ENCODE assay signal across 8 mouse cellular contexts in genomic region chr10:77522021-77522731, GRCm38 (mm10). TPM values are rescaled to one million over a fixed set of nuclear protein-coding genes. Genes with fewer than 3 reads are reported as not detected.
DNase-seq lines count a peak whose midpoint lies in the region; ATAC-seq lines count a peak whose summit lies in the region.

No protein-coding gene starts in this region.

- 16% methylated on average over 17 of the region's 18 CpGs for WGBS in forebrain, embryonic 16.5 days
- 10% methylated on average over 18 of the region's 18 CpGs for WGBS in liver, embryonic 12.5 days (ENCODE audit: insufficient replicate concordance)

- ATAC-seq in forebrain, embryonic 16.5 days = peak; percentile 26; the same call in 1 of the 2 replicates
- peak; percentile 27; the same call in 1 of the 2 replicates for ATAC-seq in liver, embryonic 12.5 days
- ATAC-seq in neutrophil, adult 5-6 weeks (ENCODE audit: extremely low read depth, insufficient number of reproducible peaks, low FRiP score, poor library complexity, severe bottlenecking) = peak; percentile 49

- peak; percentile 58 for DNase-seq in 416B (ENCODE audit: low read depth)
- DNase-seq in CD8-positive naive resting alpha-beta T cell, adult 2 months (ENCODE audit: low read depth in 2 of 2, low spot score in 2 of 2) = peak; percentile 65 to 66
- no peak for DNase-seq in layer of hippocampus, adult 8-10 months (ENCODE audit: low spot score in 2 of 2)
- DNase-seq in ovary, postnatal 14 days (ENCODE audit: low spot score) = no peak
- no peak for DNase-seq in layer of hippocampus, adult 9-11 months

- H3K27ac ChIP-seq in forebrain, embryonic 16.5 days (ENCODE audit: low read length) = no peak overlapping the region
- no peak overlapping the region for H3K27ac ChIP-seq in liver, embryonic 12.5 days

- peak overlapping the region; percentile 53 for H3K9ac ChIP-seq in forebrain, embryonic 16.5 days (replicated peaks; ENCODE audit: low read depth, low read length)
- 0 out of 2 replicates have a peak overlapping the region, but pooled peaks have one; percentile 6 for H3K9ac ChIP-seq in liver, embryonic 12.5 days

- H3K4me2 ChIP-seq in forebrain, embryonic 16.5 days (ENCODE audit: low read length) = peak overlapping the region; percentile 59
- peak overlapping the region; percentile 60 for H3K4me2 ChIP-seq in liver, embryonic 12.5 days

- H3K4me1 ChIP-seq in forebrain, embryonic 16.5 days (replicated peaks; ENCODE audit: control insufficient read depth, insufficient read depth, low read length) = peaks cover 3% of the 10 kb centered on the region
- peaks cover 30% of the 10 kb centered on the region for H3K4me1 ChIP-seq in liver, embryonic 12.5 days

- H3K27me3 ChIP-seq in forebrain, embryonic 16.5 days (replicated peaks; ENCODE audit: control insufficient read depth, insufficient read depth, low read length) = no peaks in the 10 kb centered on the region
- H3K27me3 ChIP-seq in liver, embryonic 12.5 days (replicated peaks) = peaks cover 24% of the 10 kb centered on the region

- H3K4me3 ChIP-seq in forebrain, embryonic 16.5 days (replicated peaks; ENCODE audit: low read length) = peak overlapping the region; percentile 37
- H3K4me3 ChIP-seq in liver, embryonic 12.5 days = peak overlapping the region; percentile 17

- H3K36me3 ChIP-seq in forebrain, embryonic 16.5 days (ENCODE audit: control insufficient read depth, insufficient read depth) = no peaks in the 10 kb centered on the region
- H3K36me3 ChIP-seq in liver, embryonic 12.5 days = no peaks in the 10 kb centered on the region

- H3K9me3 ChIP-seq in forebrain, embryonic 16.5 days (ENCODE audit: control insufficient read depth, low read length) = no peaks in the 10 kb centered on the region
- no peaks in the 10 kb centered on the region for H3K9me3 ChIP-seq in liver, embryonic 12.5 days (replicated peaks)

RNA-seq across cellular contexts. Expression of gene Fam207a, which starts 6.6 kb away (rescaled TPM):
- polyA plus RNA-seq in forebrain, embryonic 16.5 days (2015; fragmentation: Nextera tagmentation; extraction: Ambion mirVana) = 41.6 and 42.8 TPM in 2 replicates
- 32.7 and 33.7 TPM in 2 replicates for polyA plus RNA-seq in liver, embryonic 12.5 days (2016; fragmentation: Nextera tagmentation; extraction: Ambion mirVana)
- 23.3 and 29.5 TPM in 2 replicates for total RNA-seq in neutrophil, adult 5-6 weeks (2017)
- 10 to 100 TPM; 30.5 to 39.0 (median 31.9) TPM for total RNA-seq in layer of hippocampus, adult 8-10 months (2022)

RNA-seq across cellular contexts. Expression of gene Itgb2, which starts 7.9 kb away (rescaled TPM):
- polyA plus RNA-seq in forebrain, embryonic 16.5 days (2015; fragmentation: Nextera tagmentation; extraction: Ambion mirVana) = 0.80 and 0.85 TPM in 2 replicates
- 13.5 and 13.9 TPM in 2 replicates for polyA plus RNA-seq in liver, embryonic 12.5 days (2016; fragmentation: Nextera tagmentation; extraction: Ambion mirVana)
- total RNA-seq in neutrophil, adult 5-6 weeks (2017) = 452 and 473 TPM in 2 replicates
- total RNA-seq in layer of hippocampus, adult 8-10 months (2022) = 10 to 100 TPM in 2 of 4 experiments, 1 to 10 TPM in 2; 3.8 to 36.2 (median 15.3) TPM

RNA-seq across cellular contexts. Expression of gene Pttg1ip, which starts 59.3 kb away (rescaled TPM):
- polyA plus RNA-seq in forebrain, embryonic 16.5 days (2015; fragmentation: Nextera tagmentation; extraction: Ambion mirVana) = 73.3 and 80.5 TPM in 2 replicates
- polyA plus RNA-seq in liver, embryonic 12.5 days (2016; fragmentation: Nextera tagmentation; extraction: Ambion mirVana) = 68.8 and 72.8 TPM in 2 replicates
- total RNA-seq in neutrophil, adult 5-6 weeks (2017) = 78.7 and 87.5 TPM in 2 replicates
- 10 to 100 TPM; 79.3 to 96.1 (median 86.9) TPM for total RNA-seq in layer of hippocampus, adult 8-10 months (2022)

Comparison
In these comparisons a context has a peak if more than half of its experiments do, and no peak if none do; other contexts are left out.
1. DNase-seq: peak in 416B (single experiment) and CD8-positive naive resting alpha-beta T cell, adult 2 months (2 of 2); none in layer of hippocampus, adult 8-10 months (0 of 2), ovary, postnatal 14 days (single experiment) and layer of hippocampus, adult 9-11 months (single experiment).
2. RNA of gene Itgb2, which starts 7.9 kb away (total RNA-seq): 452 to 473 TPM in neutrophil, adult 5-6 weeks; 3.8 to 36.2 TPM in layer of hippocampus, adult 8-10 months; every median in the first group is over 10 times any median in the second.
3. Peak in every context shown above with its lines, with median percentiles within 50 percentile points of each other: ATAC-seq.